Mouse (Mus musculus) lung, postnatal 0 days (tissue): Measurements from ENCODE around the gene Lats2.
"Not testable (repeated sequence)": the region's sequence is repeated elsewhere in the genome, so short reads cannot be mapped to it uniquely, and the experiment has no call there.

ENCODE experiments used
- CTCF ChIP-seq: IDR thresholded peaks from 2 replicates; pipeline ENCODE4 v1.5.1; 2016; ENCODE audit warnings: antibody characterized with exemption, mild to moderate bottlenecking
- EP300 ChIP-seq: IDR thresholded peaks from 2 replicates; pipeline ENCODE4 v1.6.1; 2016; ENCODE audit warnings: antibody characterized with exemption, mild to moderate bottlenecking, control low read depth

- not testable (repeated sequence) for TF ChIP-seq CTCF, EP300
Observed at GRCm38 (mm10) chr14:57656519-57656918, 101.7 kb downstream of the Lats2 start.
